Mouse (Mus musculus): Measurements from ENCODE around the gene Ndst2. TPM values are rescaled to one million over a fixed set of nuclear protein-coding genes. Genes with fewer than 3 reads are reported as not detected.
A peak's percentile ranks its signal among the peaks of the same experiment; 100 is the strongest.

The Ndst2 gene
- total and polyA plus RNA-seq, 2 experiments, result 10.8 to 33.2 TPM

- Histone ChIP-seq H3K79me2 (ENCODE audit: control insufficient read depth, insufficient read depth, low read length) (no peaks in the 10 kb centered on the region), H3K27me3 (ENCODE audit: control insufficient read depth, insufficient read depth, low read length) (no peaks in the 10 kb centered on the region), H3K9ac (ENCODE audit: low read depth, low read length) (no peak overlapping the region), H3K4me3 (ENCODE audit: insufficient read depth, low read depth, low read length) (no peak overlapping the region), H3K27ac (replicated peaks; ENCODE audit: insufficient read depth, low read depth, low read length) (no peak overlapping the region), H3K4me1 (ENCODE audit: control insufficient read depth, insufficient read depth, low read length) (peaks cover 2% of the 10 kb centered on the region; the same call in 1 of the 2 replicates), H3K36me3 (ENCODE audit: control insufficient read depth, insufficient read depth, low read length) (peaks cover 9% of the 10 kb centered on the region)
- WGBS, result 81% methylated on average over 5 of the region's 5 CpGs
- TF ChIP-seq POLR2A (IDR thresholded peaks at IDR 0.05; ENCODE audit: extremely low read depth, insufficient read depth, low read length), result no peak
- TF ChIP-seq CTCF (IDR thresholded peaks at IDR 0.05; ENCODE audit: low read depth, low read length), result no peak
- DNase-seq (ENCODE audit: extremely low read depth, low read depth, low spot score), result no peak
Observed at GRCm38 (mm10) chr14:20750503-20750902, 16.1 kb upstream of the Ndst2 start.

DNA sequence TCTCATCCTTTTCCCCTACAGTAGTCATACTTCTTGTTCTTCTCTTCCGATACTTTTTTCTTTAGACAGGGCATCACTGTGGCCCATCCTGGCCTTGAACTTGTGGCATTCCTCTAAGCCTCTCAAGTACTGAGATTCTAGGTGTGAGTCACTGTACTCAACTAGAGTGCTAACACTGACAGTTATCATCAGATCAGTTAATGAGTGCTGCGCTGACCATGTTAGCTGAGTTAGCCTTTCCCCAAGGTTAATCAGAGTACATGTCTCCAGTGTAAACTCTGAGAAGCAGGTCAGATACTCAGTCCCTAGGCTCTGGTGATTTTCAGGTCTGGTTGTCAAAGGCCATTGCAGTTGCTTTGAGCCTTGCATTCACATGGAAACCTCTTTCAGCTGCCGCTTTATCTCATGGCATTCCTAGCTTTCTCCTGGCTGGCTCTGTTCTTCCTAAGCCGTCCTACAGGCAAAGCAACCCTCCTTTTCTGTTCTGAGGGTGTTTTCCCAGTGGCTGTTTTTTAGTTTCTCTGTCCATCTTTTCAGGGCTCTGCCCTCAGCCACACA is 15.2 kb upstream of the Ndst2 start:
- Histone ChIP-seq H3K27ac (replicated peaks; ENCODE audit: insufficient read depth, low read depth, low read length) (no peak overlapping the region), H3K79me2 (ENCODE audit: control insufficient read depth, insufficient read depth, low read length) (no peaks in the 10 kb centered on the region), H3K4me3 (ENCODE audit: insufficient read depth, low read depth, low read length) (no peak overlapping the region), H3K36me3 (ENCODE audit: control insufficient read depth, insufficient read depth, low read length) (no peaks in the 10 kb centered on the region; the same call in 1 of the 2 replicates), H3K27me3 (ENCODE audit: control insufficient read depth, insufficient read depth, low read length) (no peaks in the 10 kb centered on the region), H3K9ac (ENCODE audit: low read depth, low read length) (no peak overlapping the region), H3K4me1 (ENCODE audit: control insufficient read depth, insufficient read depth, low read length) (peaks cover 2% of the 10 kb centered on the region; the same call in 1 of the 2 replicates)
- DNase-seq (ENCODE audit: extremely low read depth, low read depth, low spot score), result no peak
- TF ChIP-seq POLR2A (IDR thresholded peaks at IDR 0.05; ENCODE audit: extremely low read depth, insufficient read depth, low read length) (no peak), CTCF (IDR thresholded peaks at IDR 0.05; ENCODE audit: low read depth, low read length) (no peak)
- 91% methylated on average over 4 of the region's 4 CpGs for WGBS

- 81% methylated on average over 4 of the region's 4 CpGs for WGBS
- no peak for TF ChIP-seq POLR2A (IDR thresholded peaks at IDR 0.05; ENCODE audit: extremely low read depth, insufficient read depth, low read length)
- TF ChIP-seq CTCF (IDR thresholded peaks at IDR 0.05; ENCODE audit: low read depth, low read length), result no peak
- Histone ChIP-seq H3K27me3 (ENCODE audit: control insufficient read depth, insufficient read depth, low read length) (no peaks in the 10 kb centered on the region), H3K4me1 (ENCODE audit: control insufficient read depth, insufficient read depth, low read length) (peaks cover 2% of the 10 kb centered on the region; the same call in 1 of the 2 replicates), H3K79me2 (ENCODE audit: control insufficient read depth, insufficient read depth, low read length) (no peaks in the 10 kb centered on the region), H3K4me3 (ENCODE audit: insufficient read depth, low read depth, low read length) (no peak overlapping the region), H3K36me3 (ENCODE audit: control insufficient read depth, insufficient read depth, low read length) (no peaks in the 10 kb centered on the region; the same call in 1 of the 2 replicates), H3K9ac (ENCODE audit: low read depth, low read length) (no peak overlapping the region), H3K27ac (replicated peaks; ENCODE audit: insufficient read depth, low read depth, low read length) (no peak overlapping the region)
- DNase-seq (ENCODE audit: extremely low read depth, low read depth, low spot score), result no peak
Observed at GRCm38 (mm10) chr14:20748388-20748787, 14.0 kb upstream of the Ndst2 start.

DNA sequence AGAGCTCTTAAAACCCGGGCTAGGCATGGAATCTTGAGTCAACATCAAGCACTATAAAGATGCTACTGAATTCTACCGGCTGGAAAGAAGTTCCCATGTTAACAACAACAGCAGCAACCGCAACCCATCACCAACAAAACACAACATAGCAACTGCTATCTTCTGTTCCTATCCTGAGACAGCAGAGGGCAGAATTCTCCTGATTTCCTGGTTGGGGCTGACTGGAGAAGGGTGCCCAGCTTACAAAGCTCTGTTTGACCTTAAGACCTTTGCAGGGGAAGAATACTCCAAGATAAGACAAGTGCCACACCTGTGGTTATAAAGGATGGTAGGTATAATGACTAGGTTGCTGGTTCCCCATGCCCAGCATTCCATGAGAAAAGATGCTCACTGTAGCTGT is 12.6 kb upstream of the Ndst2 start:
- Histone ChIP-seq H3K79me2 (ENCODE audit: control insufficient read depth, insufficient read depth, low read length) (no peaks in the 10 kb centered on the region), H3K27ac (replicated peaks; ENCODE audit: insufficient read depth, low read depth, low read length) (no peak overlapping the region)
- TF ChIP-seq POLR2A (IDR thresholded peaks at IDR 0.05; ENCODE audit: extremely low read depth, insufficient read depth, low read length) (no peak), CTCF (IDR thresholded peaks at IDR 0.05; ENCODE audit: low read depth, low read length) (no peak)

GRCm38 (mm10) chr14:20743614-20744013 is 9.3 kb upstream of the Ndst2 start:
- WGBS, result 82% methylated on average over 3 of the region's 3 CpGs

More for the DNA sequence above, 12.6 kb upstream of the Ndst2 start:
- Histone ChIP-seq H3K27me3 (ENCODE audit: control insufficient read depth, insufficient read depth, low read length) (no peaks in the 10 kb centered on the region), H3K4me3 (ENCODE audit: insufficient read depth, low read depth, low read length) (no peak overlapping the region), H3K4me1 (ENCODE audit: control insufficient read depth, insufficient read depth, low read length) (no peaks in the 10 kb centered on the region), H3K9ac (ENCODE audit: low read depth, low read length) (no peak overlapping the region), H3K36me3 (ENCODE audit: control insufficient read depth, insufficient read depth, low read length) (peaks cover 2% of the 10 kb centered on the region; the same call in 1 of the 2 replicates)
- 79% methylated on average over 3 of the region's 3 CpGs for WGBS
- DNase-seq (ENCODE audit: extremely low read depth, low read depth, low spot score), result no peak

DNA sequence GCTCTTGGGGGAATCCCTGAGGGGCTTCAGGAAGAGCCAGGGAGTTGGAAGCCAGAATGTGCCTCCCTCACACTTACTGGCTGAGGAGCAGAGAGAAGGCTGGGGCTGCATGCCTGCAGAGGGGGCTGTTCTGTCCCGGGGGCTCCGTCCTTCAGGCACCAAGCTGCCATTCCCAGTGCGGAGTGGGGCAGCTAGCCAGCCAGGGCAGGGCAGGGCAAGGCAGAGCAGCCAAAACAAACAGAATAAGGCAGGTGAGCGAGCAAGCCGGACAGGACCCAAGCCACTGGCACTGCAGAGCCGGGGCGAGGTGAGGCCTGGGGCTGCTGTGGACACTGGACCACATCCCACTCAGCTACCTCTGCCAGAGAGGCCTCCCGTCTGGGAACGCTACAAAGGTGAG is 6.9 kb upstream of the Ndst2 start:
- no peak overlapping the region for H3K27ac ChIP-seq (replicated peaks; ENCODE audit: insufficient read depth, low read depth, low read length)
- WGBS, result 39% methylated on average over 9 of the region's 9 CpGs
- DNase-seq (ENCODE audit: extremely low read depth, low read depth, low spot score), result peak; percentile 69
- TF ChIP-seq POLR2A (IDR thresholded peaks at IDR 0.05; ENCODE audit: extremely low read depth, insufficient read depth, low read length) (no peak), CTCF (IDR thresholded peaks at IDR 0.05; ENCODE audit: low read depth, low read length) (no peak)
- H3K79me2 ChIP-seq (ENCODE audit: control insufficient read depth, insufficient read depth, low read length), result no peaks in the 10 kb centered on the region
- no peak overlapping the region for H3K4me3 ChIP-seq (ENCODE audit: insufficient read depth, low read depth, low read length)
- no peak overlapping the region for H3K9ac ChIP-seq (ENCODE audit: low read depth, low read length)
- H3K27me3 ChIP-seq (ENCODE audit: control insufficient read depth, insufficient read depth, low read length), result no peaks in the 10 kb centered on the region
- H3K4me1 ChIP-seq (ENCODE audit: control insufficient read depth, insufficient read depth, low read length), result no peaks in the 10 kb centered on the region
- 0 out of 2 replicates have a peak, but pooled peaks cover 2% of the 10 kb centered on the region for H3K36me3 ChIP-seq (ENCODE audit: control insufficient read depth, insufficient read depth, low read length)

More at GRCm38 (mm10) chr14:20743614-20744013, 9.3 kb upstream of the Ndst2 start:
- no peak overlapping the region for H3K9ac ChIP-seq (ENCODE audit: low read depth, low read length)
- no peak overlapping the region for H3K27ac ChIP-seq (replicated peaks; ENCODE audit: insufficient read depth, low read depth, low read length)
- H3K79me2 ChIP-seq (ENCODE audit: control insufficient read depth, insufficient read depth, low read length), result no peaks in the 10 kb centered on the region
- no peaks in the 10 kb centered on the region for H3K4me1 ChIP-seq (ENCODE audit: control insufficient read depth, insufficient read depth, low read length)
- no peaks in the 10 kb centered on the region for H3K27me3 ChIP-seq (ENCODE audit: control insufficient read depth, insufficient read depth, low read length)
- no peak for DNase-seq (ENCODE audit: extremely low read depth, low read depth, low spot score)
- 0 out of 2 replicates have a peak, but pooled peaks cover 2% of the 10 kb centered on the region for H3K36me3 ChIP-seq (ENCODE audit: control insufficient read depth, insufficient read depth, low read length)
- no peak overlapping the region for H3K4me3 ChIP-seq (ENCODE audit: insufficient read depth, low read depth, low read length)
- TF ChIP-seq CTCF (IDR thresholded peaks at IDR 0.05; ENCODE audit: low read depth, low read length), result peak; percentile 33
- no peak for TF ChIP-seq POLR2A (IDR thresholded peaks at IDR 0.05; ENCODE audit: extremely low read depth, insufficient read depth, low read length)
